Mouse (Mus musculus) left cerebral cortex, postnatal 25 days (tissue): ENCODE data around the gene Methig1. TPM values are rescaled to one million over a fixed set of nuclear protein-coding genes. Genes with fewer than 3 reads are reported as not detected.
"Not testable (repeated sequence)": the region's sequence is repeated elsewhere in the genome, so short reads cannot be mapped to it uniquely, and the experiment has no call there.

Source experiments
- DNase-seq, 2 experiments: peaks; one replicate each; pipeline ENCODE4 v3.0.0; 2022; ENCODE audit warnings: low spot score in 2 of 2, mixed read lengths in 1 of 2
- intact Hi-C: fragments of 180-260 bp; cut with DNase I; formaldehyde crosslinking; loops from one replicate; pipeline ENCODE4 v1.15.1; 2025
- total RNA-seq, 2 experiments: library from RNA; stranded (reverse); gene quantifications; 2 replicates each; pipeline ENCODE4 v1.2.3; 2021

Gene Methig1
- not detected for total RNA-seq

DNA sequence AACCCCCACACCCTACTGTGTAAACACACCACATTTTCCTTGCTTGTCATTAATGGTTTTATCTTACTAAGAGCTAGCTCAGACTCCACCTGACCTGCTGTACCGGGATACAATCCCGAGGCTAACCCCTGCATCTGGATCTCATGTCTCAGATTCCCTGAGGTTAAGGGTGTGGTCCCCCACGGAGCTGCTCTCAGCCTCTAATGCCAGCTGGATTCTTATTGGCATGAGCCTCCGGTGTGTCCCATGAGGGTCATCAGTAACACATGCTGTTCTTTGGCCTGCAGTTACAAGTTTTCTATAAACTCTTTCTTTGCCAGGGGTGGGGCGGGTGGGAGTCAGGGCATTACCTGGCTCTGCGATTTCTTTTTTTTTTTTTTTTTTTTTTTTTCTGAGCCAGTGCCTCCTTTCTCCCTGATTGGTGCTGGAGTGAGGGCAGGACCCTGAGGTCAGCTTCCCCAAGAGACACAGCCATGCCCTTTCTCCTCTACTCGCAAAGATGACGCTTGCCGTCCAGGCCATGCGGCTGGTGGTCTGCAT is at the start of gene Methig1, which contains the start of gene Mettl7a2:
Gene Methig1, plus strand, starts transcription at position 439 of the 540 bp plus-strand sequence.
Gene Mettl7a2, plus strand, starts transcription at position 490 of the 540 bp plus-strand sequence.
- intact Hi-C loops: no loop called here
- DNase-seq: no peak

DNA sequence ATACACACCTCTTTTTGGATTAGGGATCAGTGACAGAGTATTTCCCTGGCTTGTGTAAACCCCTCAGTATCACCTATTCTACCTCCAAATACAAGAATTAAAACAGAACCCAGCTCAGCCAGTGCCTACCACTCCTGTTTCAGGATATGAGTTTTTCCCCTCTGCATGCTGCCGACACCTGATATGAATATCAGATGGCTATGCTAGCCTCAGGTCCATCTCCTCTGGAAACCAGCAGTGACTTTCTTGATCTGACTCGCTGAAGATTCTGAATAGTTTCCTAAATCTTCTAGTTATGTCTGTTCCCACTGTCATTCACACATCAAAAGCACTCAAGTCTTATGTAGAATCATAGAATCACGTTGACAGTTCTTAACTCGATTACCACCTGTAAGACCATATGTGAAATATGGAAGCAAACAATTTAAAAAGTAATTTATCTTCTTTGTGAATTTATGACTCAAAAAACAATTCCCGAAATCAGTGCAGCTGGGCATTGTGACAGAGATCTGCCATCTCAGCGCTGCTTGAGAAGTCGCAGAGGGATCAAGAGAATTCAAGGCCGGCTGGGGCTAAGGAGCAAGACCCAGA is 49.4 kb upstream of the Methig1 start:
- no peak for DNase-seq
- intact Hi-C loops: loop anchor here (5.0 kb wide), 1 partner anchor 66 kb away; no protein-coding TSS in a partner anchor

DNA sequence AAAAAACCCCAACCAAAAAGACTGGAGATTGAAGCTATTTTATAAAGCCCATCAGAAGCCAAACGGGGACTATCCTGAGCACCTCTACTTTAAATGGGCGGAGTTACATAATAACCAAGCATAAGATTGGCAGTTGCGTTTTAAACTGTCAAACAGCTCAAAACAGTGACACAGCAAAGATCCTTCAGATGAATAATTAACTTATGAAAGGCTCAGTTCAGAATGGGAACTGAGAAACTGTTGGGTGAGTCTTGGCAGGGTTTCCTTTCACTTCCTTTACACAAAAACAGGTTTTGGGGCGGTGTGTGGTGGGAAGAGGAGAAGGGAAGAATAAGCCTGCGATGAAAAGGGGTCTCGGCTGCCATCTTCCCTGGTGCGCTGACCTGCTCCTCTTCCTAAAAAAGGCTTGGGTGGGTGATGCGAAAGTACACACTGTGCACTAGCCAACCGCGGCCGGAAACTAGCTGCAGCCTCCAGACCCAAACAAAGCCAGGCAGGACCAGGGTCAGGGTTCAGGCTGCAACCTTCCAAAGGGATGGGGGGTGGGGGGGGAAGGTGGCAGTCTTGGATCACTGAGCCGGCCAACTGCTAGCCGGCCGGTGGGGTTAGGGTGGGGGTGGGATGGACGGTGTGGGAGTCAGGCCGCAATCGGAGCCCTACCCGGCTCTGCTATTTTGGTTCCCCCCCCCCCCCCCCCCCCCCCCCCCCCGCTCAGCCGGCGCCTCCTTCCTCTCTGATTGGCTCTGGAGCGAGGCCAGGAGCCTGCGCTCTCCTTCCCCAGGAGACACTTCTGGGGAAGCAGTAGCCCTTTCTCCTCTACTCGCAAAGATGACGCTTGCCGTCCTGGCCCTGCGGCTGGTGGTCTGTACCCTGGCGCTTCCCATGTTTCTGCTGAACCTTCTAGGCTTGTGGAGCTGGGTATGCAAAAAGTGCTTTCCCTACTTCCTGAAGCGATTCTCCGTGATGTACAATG is 48.6 kb upstream of the Methig1 start, which contains the start of gene Mettl7a1:
Gene Mettl7a1, plus strand, starts transcription at position 122 of the 973 bp plus-strand sequence.
- intact Hi-C loops: loop anchor here (5.0 kb wide), 1 partner anchor 67 kb away; no protein-coding TSS in a partner anchor
- peak; percentile 87 to 88 for DNase-seq

- DNase-seq: no peak
- intact Hi-C loops: no loop called here
Measured at GRCm38 (mm10) chr15:100306201-100306600, 46.7 kb upstream of the Methig1 start.

GRCm38 (mm10) chr15:100307438-100308096 is 45.4 kb upstream of the Methig1 start:
- DNase-seq: not testable (repeated sequence)
- intact Hi-C loops: loop anchor here (1.0 kb wide), 1 partner anchor 31 kb away; no protein-coding TSS in a partner anchor

GRCm38 (mm10) chr15:100312346-100312745 is 40.6 kb upstream of the Methig1 start:
- intact Hi-C loops: no loop called here
- no peak for DNase-seq

- intact Hi-C loops: no loop called here
- no peak for DNase-seq
Measured at GRCm38 (mm10) chr15:100314448-100315145, 38.4 kb upstream of the Methig1 start.

GRCm38 (mm10) chr15:100318014-100318671 is 34.8 kb upstream of the Methig1 start:
- intact Hi-C loops, DNase-seq: not testable (repeated sequence)

- intact Hi-C loops: loop anchor here (5.0 kb wide), 1 partner anchor 293 kb away; no protein-coding TSS in a partner anchor
- DNase-seq: no peak
Measured at GRCm38 (mm10) chr15:100319884-100320283, 33.1 kb upstream of the Methig1 start.

GRCm38 (mm10) chr15:100320295-100320905 is 32.5 kb upstream of the Methig1 start:
- intact Hi-C loops: loop anchor here (5.0 kb wide), 1 partner anchor 293 kb away; no protein-coding TSS in a partner anchor
- DNase-seq: no peak

DNA sequence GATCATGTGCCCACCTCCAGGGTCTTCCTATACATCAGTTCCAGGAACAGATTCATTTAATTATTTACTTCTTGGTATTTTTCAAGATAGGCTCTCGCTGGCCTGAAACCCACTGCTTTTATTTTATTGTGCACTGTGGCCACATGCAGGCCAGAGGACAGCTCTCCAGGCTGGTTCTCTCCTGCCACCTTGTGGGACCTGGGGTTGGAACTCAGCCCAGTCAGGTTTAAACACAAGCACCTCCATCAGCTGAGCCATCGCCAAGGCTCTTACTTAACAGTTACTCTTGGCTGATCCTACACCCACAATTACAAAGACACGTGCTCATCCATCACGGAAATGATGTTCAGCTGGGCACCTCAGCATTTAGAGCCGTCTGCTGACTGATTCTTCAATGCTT is 31.8 kb upstream of the Methig1 start:
- no peak for DNase-seq
- intact Hi-C loops: loop anchor here (5.0 kb wide), 1 partner anchor 294 kb away; no protein-coding TSS in a partner anchor

DNA sequence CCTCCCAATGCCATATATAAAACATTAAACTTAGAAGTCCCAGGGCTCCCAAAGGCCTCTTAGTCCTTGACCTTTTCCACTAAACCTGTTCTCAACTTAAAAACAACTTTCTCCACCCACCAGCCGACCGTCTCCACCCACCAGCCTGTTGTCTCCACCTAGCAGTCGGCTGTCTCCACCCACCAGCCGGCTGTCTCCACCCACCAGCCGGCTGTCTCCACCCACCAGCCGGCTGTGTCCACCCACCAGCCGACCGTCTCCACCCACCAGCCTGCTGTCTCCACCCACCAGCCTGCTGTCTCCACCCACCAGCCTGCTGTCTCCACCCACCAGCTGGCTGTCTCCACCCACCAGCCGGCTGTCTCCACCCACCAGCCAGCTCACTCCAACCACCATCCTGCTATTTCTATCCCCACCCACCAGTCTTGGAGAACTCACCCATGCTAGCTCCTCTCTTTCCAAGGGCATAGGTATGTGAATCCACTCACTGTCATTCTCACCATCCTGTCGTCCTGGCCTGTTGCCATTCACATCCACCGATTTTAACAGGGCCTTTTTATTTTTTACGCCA is 28.8 kb upstream of the Methig1 start:
- peak in 1 of 2 experiments; percentile 67 for DNase-seq
- intact Hi-C loops: loop anchor here (5.0 kb wide), 1 partner anchor 297 kb away; no protein-coding TSS in a partner anchor

DNA sequence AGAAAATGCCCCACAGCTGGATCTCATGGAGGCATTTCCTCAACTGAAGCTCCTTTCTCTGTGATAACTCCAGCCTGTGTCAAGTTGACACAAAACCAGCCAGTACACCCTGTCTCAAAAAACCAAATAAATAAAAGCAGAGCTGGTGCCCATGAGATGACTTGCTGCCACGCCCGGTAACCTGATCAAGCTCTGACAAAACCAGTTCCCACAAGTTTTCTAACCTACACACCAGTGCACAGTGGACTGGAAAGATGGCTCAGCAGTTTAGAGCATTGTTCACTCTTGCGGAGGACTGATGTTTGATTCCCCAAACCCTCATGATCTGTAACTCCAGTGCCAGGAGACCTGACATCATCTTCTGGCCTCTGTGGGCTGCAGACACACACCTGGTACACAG is 27.7 kb upstream of the Methig1 start:
- no peak for DNase-seq
- intact Hi-C loops: no loop called here

DNA sequence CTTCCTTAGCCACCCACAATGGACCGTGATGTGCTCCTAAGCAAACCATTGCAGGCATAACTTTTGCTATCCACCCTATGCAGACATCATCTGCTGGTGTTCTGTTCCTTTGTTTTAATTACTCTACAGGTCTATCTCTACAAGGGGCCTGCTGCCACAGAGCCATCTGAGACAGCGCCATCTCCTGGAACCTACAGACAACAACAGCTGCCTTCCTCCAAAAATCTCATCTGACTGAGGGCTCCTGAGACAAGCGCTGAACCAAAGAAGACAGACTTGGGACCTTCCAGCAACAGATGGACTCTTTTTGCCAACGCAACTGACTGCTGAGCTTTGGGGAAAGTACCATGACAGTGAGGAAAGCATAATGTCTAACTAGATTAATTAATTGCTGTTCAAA is 24.9 kb upstream of the Methig1 start:
- intact Hi-C loops, DNase-seq: not testable (repeated sequence)

DNA sequence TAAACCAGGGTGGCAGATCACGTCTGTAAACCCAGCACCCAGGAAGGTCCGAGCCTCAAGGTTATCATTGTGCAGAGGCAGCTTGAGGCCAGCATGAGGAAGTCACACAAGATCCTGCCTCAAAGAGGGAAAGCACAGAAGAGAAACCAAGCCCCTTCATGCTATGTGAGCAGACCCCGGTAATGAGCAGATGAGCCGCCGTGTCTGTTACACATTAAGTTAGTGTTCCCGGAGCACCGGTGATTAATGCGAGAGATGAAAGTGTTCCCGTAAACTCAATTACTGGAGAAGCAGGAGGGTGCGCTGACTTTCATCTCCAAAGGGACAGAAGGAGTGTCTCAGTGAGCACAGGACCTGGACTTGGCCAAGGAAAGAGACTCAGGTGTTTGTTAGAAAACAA is 23.6 kb upstream of the Methig1 start:
- intact Hi-C loops: not testable (repeated sequence)

DNA sequence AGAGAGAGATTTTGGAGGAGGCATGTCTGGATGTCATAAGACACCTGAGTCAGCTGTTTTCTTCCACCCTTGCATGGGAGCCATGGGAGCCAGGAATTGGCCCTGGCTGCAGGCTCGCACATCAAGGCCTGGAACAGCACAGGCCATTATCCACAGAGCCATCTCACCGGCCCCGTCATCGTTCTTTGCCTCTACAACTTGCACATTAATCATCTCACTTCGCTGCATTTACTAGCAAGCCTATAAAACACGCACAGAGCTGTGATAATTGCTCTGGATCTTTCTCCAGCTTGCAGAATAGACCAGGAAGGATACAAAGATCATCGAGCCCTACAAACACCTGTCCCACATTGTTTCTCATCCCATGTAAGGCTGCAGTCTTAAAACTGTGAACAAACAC is 22.2 kb upstream of the Methig1 start:
- DNase-seq: no peak
- intact Hi-C loops: loop anchor here (5.0 kb wide), 1 partner anchor 37 kb away; no protein-coding TSS in a partner anchor

More for the DNA sequence above, 23.6 kb upstream of the Methig1 start:
- not testable (repeated sequence) for DNase-seq
